Comparison of ENCODE assay signal across 8 mouse cellular contexts in the genomic region with DNA sequence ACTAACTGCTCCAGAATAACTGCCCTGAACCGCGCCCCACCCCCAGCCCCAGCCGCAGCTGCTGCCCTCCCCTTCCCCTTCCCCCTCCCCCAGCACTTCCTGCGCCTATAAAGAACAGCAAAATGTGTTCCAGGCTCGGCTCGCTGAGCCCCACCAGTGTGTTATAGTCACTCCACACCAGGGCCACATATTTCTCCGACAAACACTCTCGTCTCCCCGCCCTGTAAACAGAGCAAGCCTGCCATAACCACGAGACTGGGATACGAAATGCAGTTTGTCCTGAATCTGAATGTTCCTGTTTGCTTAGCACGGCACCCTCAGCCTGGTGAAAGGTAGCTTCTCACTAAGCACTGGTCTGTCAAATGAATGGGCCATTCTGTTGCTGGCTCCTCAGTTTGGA. TPM values are rescaled to one million over a fixed set of nuclear protein-coding genes. Genes with fewer than 3 reads are reported as not detected.
DNase-seq lines count a peak whose midpoint lies in the region; ATAC-seq and TF ChIP-seq lines count a peak whose summit lies in the region.
"Had no signal": no experiment of that assay in that cellular context is flagged by ENCODE, and none has a peak within 500 bp of the region (broad histone marks: within the 10 kb centered on the region; RNA-seq: fewer than 3 reads in every experiment).

No protein-coding gene starts in this region.

- 1% methylated on average over 12 of the region's 12 CpGs for WGBS in embryonic facial prominence, embryonic 15.5 days
- WGBS in hindbrain, embryonic 12.5 days: 11% methylated on average over 9 of the region's 12 CpGs
- under 1% methylated on average over 12 of the region's 12 CpGs for WGBS in liver, embryonic 15.5 days (ENCODE audit: insufficient replicate concordance)
- WGBS in neural tube, embryonic 14.5 days: 1% methylated on average over 12 of the region's 12 CpGs

- H3K4me3 ChIP-seq in left cerebral cortex, adult 2 months: peak overlapping the region; percentile 32
- H3K4me3 ChIP-seq in embryonic facial prominence, embryonic 15.5 days (replicated peaks): peak overlapping the region; percentile 23
- H3K4me3 ChIP-seq in hindbrain, embryonic 12.5 days: peak overlapping the region; percentile 13; the same call in 1 of the 2 replicates
- peak overlapping the region; percentile 36 for H3K4me3 ChIP-seq in liver, embryonic 15.5 days (replicated peaks)
- no peak overlapping the region for H3K4me3 ChIP-seq in neural tube, embryonic 14.5 days (ENCODE audit: low read depth, low read length)

- intact Hi-C loops in left cerebral cortex, adult 2 months (cut with DNase I): no loop called here
- intact Hi-C loops in left cerebral cortex, postnatal 14 days (cut with DNase I): no loop called here

- peaks cover 21% of the 10 kb centered on the region for H3K4me1 ChIP-seq in embryonic facial prominence, embryonic 15.5 days
- peaks cover 30% of the 10 kb centered on the region for H3K4me1 ChIP-seq in hindbrain, embryonic 12.5 days
- peaks cover 30% of the 10 kb centered on the region for H3K4me1 ChIP-seq in liver, embryonic 15.5 days (replicated peaks)
- H3K4me1 ChIP-seq in neural tube, embryonic 14.5 days (ENCODE audit: control insufficient read depth, insufficient read depth, low read length): peaks cover 18% of the 10 kb centered on the region

- peak overlapping the region; percentile 42 for H3K4me2 ChIP-seq in embryonic facial prominence, embryonic 15.5 days (replicated peaks)
- peak overlapping the region; percentile 49 for H3K4me2 ChIP-seq in hindbrain, embryonic 12.5 days (replicated peaks)
- H3K4me2 ChIP-seq in liver, embryonic 15.5 days: peak overlapping the region; percentile 61
- H3K4me2 ChIP-seq in neural tube, embryonic 14.5 days (ENCODE audit: low read depth, low read length): peak overlapping the region; percentile 33

- no peaks in the 10 kb centered on the region for H3K36me3 ChIP-seq in embryonic facial prominence, embryonic 15.5 days
- no peaks in the 10 kb centered on the region for H3K36me3 ChIP-seq in hindbrain, embryonic 12.5 days
- H3K36me3 ChIP-seq in liver, embryonic 15.5 days (replicated peaks): no peaks in the 10 kb centered on the region
- H3K36me3 ChIP-seq in neural tube, embryonic 14.5 days (ENCODE audit: control insufficient read depth, insufficient read depth, low read length): no peaks in the 10 kb centered on the region

- peak in 1 of 2 experiments; percentile 51 for DNase-seq in left cerebral cortex, adult 2 months (ENCODE audit: extremely low spot score in 1 of 2, low spot score in 2 of 2)
- DNase-seq in left cerebral cortex, postnatal 14 days (ENCODE audit: low spot score in 2 of 2): no peak
- DNase-seq in NIH3T3 (ENCODE audit: low read depth): peak; percentile 49

- ATAC-seq in embryonic facial prominence, embryonic 15.5 days (ENCODE audit: insufficient number of reproducible peaks, low FRiP score, low TSS enrichment, low read depth): peak; percentile 48; the same call in 1 of the 2 replicates
- ATAC-seq in hindbrain, embryonic 12.5 days (ENCODE audit: low FRiP score): peak; percentile 47
- ATAC-seq in liver, embryonic 15.5 days (ENCODE audit: insufficient read depth): peak; percentile 30
- ATAC-seq in neural tube, embryonic 14.5 days (ENCODE audit: low read depth): no peak; the same call in 1 of the 2 replicates

- H3K9me3 ChIP-seq in embryonic facial prominence, embryonic 15.5 days (replicated peaks): no peaks in the 10 kb centered on the region
- no peaks in the 10 kb centered on the region for H3K9me3 ChIP-seq in hindbrain, embryonic 12.5 days (replicated peaks)
- no peaks in the 10 kb centered on the region for H3K9me3 ChIP-seq in liver, embryonic 15.5 days (replicated peaks)
- H3K9me3 ChIP-seq in neural tube, embryonic 14.5 days (ENCODE audit: control insufficient read depth, low read length): no peaks in the 10 kb centered on the region

- no peak overlapping the region for H3K9ac ChIP-seq in embryonic facial prominence, embryonic 15.5 days
- peak overlapping the region; percentile 32 for H3K9ac ChIP-seq in hindbrain, embryonic 12.5 days
- peak overlapping the region; percentile 50 for H3K9ac ChIP-seq in liver, embryonic 15.5 days
- H3K9ac ChIP-seq in neural tube, embryonic 14.5 days (replicated peaks; ENCODE audit: low read depth, low read length): no peak overlapping the region

- no peak for TF ChIP-seq CTCF in left cerebral cortex, adult 2 months (IDR thresholded peaks at IDR 0.05)

- H3K27ac ChIP-seq in left cerebral cortex, adult 2 months: peak overlapping the region; percentile 84
- peak overlapping the region; percentile 84 for H3K27ac ChIP-seq in embryonic facial prominence, embryonic 15.5 days (replicated peaks)
- H3K27ac ChIP-seq in hindbrain, embryonic 12.5 days: peak overlapping the region; percentile 80
- H3K27ac ChIP-seq in liver, embryonic 15.5 days (replicated peaks): peak overlapping the region; percentile 72; the same call in 1 of the 2 replicates
- H3K27ac ChIP-seq in neural tube, embryonic 14.5 days (ENCODE audit: low read depth, low read length): peak overlapping the region; percentile 46

- no peaks in the 10 kb centered on the region for H3K27me3 ChIP-seq in embryonic facial prominence, embryonic 15.5 days
- H3K27me3 ChIP-seq in hindbrain, embryonic 12.5 days: no peaks in the 10 kb centered on the region
- no peaks in the 10 kb centered on the region for H3K27me3 ChIP-seq in liver, embryonic 15.5 days
- no peaks in the 10 kb centered on the region for H3K27me3 ChIP-seq in neural tube, embryonic 14.5 days (ENCODE audit: control insufficient read depth, insufficient read depth, low read length)

RNA-seq across cellular contexts. Expression of a gene that starts 2.5 kb away (rescaled TPM):
- 10 to 100 TPM; 62.3 to 67.7 TPM for total RNA-seq in left cerebral cortex, adult 2 months (2021)
- total RNA-seq in left cerebral cortex, postnatal 14 days (2021): 10 to 100 TPM; 59.2 to 61.7 TPM
- polyA plus RNA-seq in embryonic facial prominence, embryonic 15.5 days (2015; fragmentation: Nextera tagmentation; extraction: Ambion mirVana): 0.28 and 0.32 TPM in 2 replicates
- 1.0 and 1.7 TPM in 2 replicates for polyA plus RNA-seq in hindbrain, embryonic 12.5 days (2016; fragmentation: Nextera tagmentation; extraction: Ambion mirVana)
- polyA plus RNA-seq in liver, embryonic 15.5 days (2015; fragmentation: Nextera tagmentation; extraction: Ambion mirVana): 0.06 TPM in 1 of 2 replicates, not detected in the other
- 7.4 and 10.1 TPM in 2 replicates for polyA plus RNA-seq in neural tube, embryonic 14.5 days (2014; fragmentation: Nextera tagmentation; extraction: Ambion mirVana)
- total RNA-seq: heart, postnatal 36 days had no signal

RNA-seq across cellular contexts. Expression of a gene that starts 12.2 kb away (rescaled TPM):
- total RNA-seq in left cerebral cortex, adult 2 months (2021): 1 to 10 TPM; 2.2 to 2.4 TPM
- 1 to 10 TPM; 3.0 TPM for total RNA-seq in left cerebral cortex, postnatal 14 days (2021)
- 41.5 and 43.9 TPM in 2 replicates for polyA plus RNA-seq in embryonic facial prominence, embryonic 15.5 days (2015; fragmentation: Nextera tagmentation; extraction: Ambion mirVana)
- 9.2 and 10.4 TPM in 2 replicates for polyA plus RNA-seq in hindbrain, embryonic 12.5 days (2016; fragmentation: Nextera tagmentation; extraction: Ambion mirVana)
- 3.7 and 3.9 TPM in 2 replicates for polyA plus RNA-seq in liver, embryonic 15.5 days (2015; fragmentation: Nextera tagmentation; extraction: Ambion mirVana)
- 2.3 and 5.6 TPM in 2 replicates for polyA plus RNA-seq in neural tube, embryonic 14.5 days (2014; fragmentation: Nextera tagmentation; extraction: Ambion mirVana)

RNA-seq across cellular contexts. Expression of a gene that starts 20.9 kb away (rescaled TPM):
- 100 to 1,000 TPM; 106 to 118 TPM for total RNA-seq in left cerebral cortex, adult 2 months (2021)
- 10 to 100 TPM; 85.4 to 91.6 TPM for total RNA-seq in left cerebral cortex, postnatal 14 days (2021)
- polyA plus RNA-seq in embryonic facial prominence, embryonic 15.5 days (2015; fragmentation: Nextera tagmentation; extraction: Ambion mirVana): 1.8 and 2.9 TPM in 2 replicates
- 24.0 and 27.3 TPM in 2 replicates for polyA plus RNA-seq in hindbrain, embryonic 12.5 days (2016; fragmentation: Nextera tagmentation; extraction: Ambion mirVana)
- polyA plus RNA-seq in liver, embryonic 15.5 days (2015; fragmentation: Nextera tagmentation; extraction: Ambion mirVana): 0.05 TPM in 1 of 2 replicates, not detected in the other
- polyA plus RNA-seq in neural tube, embryonic 14.5 days (2014; fragmentation: Nextera tagmentation; extraction: Ambion mirVana): 60.1 and 60.7 TPM in 2 replicates
- total RNA-seq: heart, postnatal 36 days had no signal

RNA-seq across cellular contexts. Expression of a gene that starts 35.9 kb away (rescaled TPM):
- 100 to 1,000 TPM; 304 to 311 TPM for total RNA-seq in left cerebral cortex, adult 2 months (2021)
- 100 to 1,000 TPM; 215 to 249 TPM for total RNA-seq in left cerebral cortex, postnatal 14 days (2021)
- 22.4 and 26.0 TPM in 2 replicates for polyA plus RNA-seq in embryonic facial prominence, embryonic 15.5 days (2015; fragmentation: Nextera tagmentation; extraction: Ambion mirVana)
- polyA plus RNA-seq in hindbrain, embryonic 12.5 days (2016; fragmentation: Nextera tagmentation; extraction: Ambion mirVana): 55.6 and 60.3 TPM in 2 replicates
- polyA plus RNA-seq in liver, embryonic 15.5 days (2015; fragmentation: Nextera tagmentation; extraction: Ambion mirVana): 0.44 and 0.60 TPM in 2 replicates
- 68.1 and 92.1 TPM in 2 replicates for polyA plus RNA-seq in neural tube, embryonic 14.5 days (2014; fragmentation: Nextera tagmentation; extraction: Ambion mirVana)

RNA-seq across cellular contexts. Expression of a gene that starts 47.4 kb away (rescaled TPM):
- total RNA-seq in left cerebral cortex, adult 2 months (2021): 100 to 1,000 TPM; 163 to 168 TPM
- total RNA-seq in left cerebral cortex, postnatal 14 days (2021): 100 to 1,000 TPM; 182 to 185 TPM
- polyA plus RNA-seq in embryonic facial prominence, embryonic 15.5 days (2015; fragmentation: Nextera tagmentation; extraction: Ambion mirVana): 112 and 113 TPM in 2 replicates
- 101 and 102 TPM in 2 replicates for polyA plus RNA-seq in hindbrain, embryonic 12.5 days (2016; fragmentation: Nextera tagmentation; extraction: Ambion mirVana)
- 43.2 and 45.3 TPM in 2 replicates for polyA plus RNA-seq in liver, embryonic 15.5 days (2015; fragmentation: Nextera tagmentation; extraction: Ambion mirVana)
- 121 TPM in 2 replicates for polyA plus RNA-seq in neural tube, embryonic 14.5 days (2014; fragmentation: Nextera tagmentation; extraction: Ambion mirVana)

Comparison
In these comparisons a context has a peak if more than half of its experiments do, and no peak if none do; other contexts are left out.
1. H3K9ac ChIP-seq: peak in hindbrain, embryonic 12.5 days (single experiment) and liver, embryonic 15.5 days (single experiment); none in embryonic facial prominence, embryonic 15.5 days (single experiment) and neural tube, embryonic 14.5 days (single experiment).
2. Peak in every context shown above with its lines, with median percentiles within 50 percentile points of each other: H3K27ac ChIP-seq and H3K4me2 ChIP-seq.